Mouse (Mus musculus): Measurements from ENCODE around the gene Slc25a39.
"Not testable (repeated sequence)": the region's sequence is repeated elsewhere in the genome, so short reads cannot be mapped to it uniquely, and the experiment has no call there.

Slc25a39 gene

DNA sequence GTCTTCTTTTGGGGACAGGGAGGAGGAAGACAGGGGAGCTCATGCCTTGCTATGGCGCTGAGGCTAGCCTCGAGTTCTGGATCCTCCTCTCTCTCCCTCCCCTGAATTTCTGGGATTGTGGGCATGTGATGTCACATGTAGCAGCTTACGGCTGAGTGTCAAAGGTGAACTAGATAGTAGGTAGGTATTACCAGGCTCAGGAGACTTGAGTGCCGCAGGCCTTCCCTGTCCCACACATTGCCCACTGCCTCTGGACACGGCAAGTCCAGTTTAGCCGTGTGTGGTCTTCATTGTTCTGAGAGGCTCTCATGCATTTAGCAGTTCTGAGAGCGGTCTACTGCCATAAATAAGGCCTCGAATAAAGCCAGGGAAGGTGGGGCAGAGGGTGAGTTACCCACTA is 5.3 kb upstream of the Slc25a39 start:
- in situ Hi-C loops (cut with MboI, MseI): no loop called here

DNA sequence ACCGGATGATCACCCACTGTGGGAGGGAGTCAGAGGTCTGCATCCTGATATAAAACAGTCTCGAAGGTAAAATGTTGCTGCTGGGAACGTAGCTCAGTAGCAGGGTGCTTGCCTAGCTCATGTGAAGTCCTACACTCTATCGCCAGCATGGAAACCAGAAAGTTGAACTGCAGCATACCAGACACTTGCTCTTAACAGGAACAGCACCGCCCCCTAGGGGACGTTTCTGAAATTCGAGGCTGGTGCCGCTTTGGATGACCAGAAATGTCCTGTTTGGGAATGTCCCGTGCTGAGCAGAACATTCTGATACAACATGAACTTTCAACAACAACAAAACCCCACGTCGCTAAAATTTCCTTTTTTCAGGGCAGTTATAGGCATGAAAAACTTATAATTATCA is 4.0 kb upstream of the Slc25a39 start:
- in situ Hi-C loops (cut with MboI, MseI): no loop called here

- in situ Hi-C loops (cut with MboI, MseI): no loop called here
Measured at GRCm38 (mm10) chr11:102411061-102411460, 3.3 kb upstream of the Slc25a39 start.

DNA sequence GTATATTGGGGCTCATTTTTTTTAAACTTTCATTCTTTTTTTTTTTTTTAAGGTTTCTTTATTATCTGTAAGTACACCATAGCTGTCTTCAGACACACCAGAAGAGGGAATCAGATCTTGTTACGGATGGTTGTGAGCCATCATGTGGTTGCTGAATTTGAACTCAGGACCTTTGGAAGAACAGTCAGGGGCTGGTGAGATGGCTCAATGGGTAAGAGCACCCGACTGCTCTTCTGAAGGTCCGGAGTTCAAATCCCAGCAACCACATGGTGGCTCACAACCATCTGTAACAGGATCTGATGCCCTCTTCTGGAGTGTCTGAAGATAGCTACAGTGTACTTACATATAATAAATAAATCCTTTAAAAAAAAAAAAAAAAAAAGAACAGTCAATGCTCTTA is 2.6 kb upstream of the Slc25a39 start:
- in situ Hi-C loops (cut with MboI, MseI): not testable (repeated sequence)

DNA sequence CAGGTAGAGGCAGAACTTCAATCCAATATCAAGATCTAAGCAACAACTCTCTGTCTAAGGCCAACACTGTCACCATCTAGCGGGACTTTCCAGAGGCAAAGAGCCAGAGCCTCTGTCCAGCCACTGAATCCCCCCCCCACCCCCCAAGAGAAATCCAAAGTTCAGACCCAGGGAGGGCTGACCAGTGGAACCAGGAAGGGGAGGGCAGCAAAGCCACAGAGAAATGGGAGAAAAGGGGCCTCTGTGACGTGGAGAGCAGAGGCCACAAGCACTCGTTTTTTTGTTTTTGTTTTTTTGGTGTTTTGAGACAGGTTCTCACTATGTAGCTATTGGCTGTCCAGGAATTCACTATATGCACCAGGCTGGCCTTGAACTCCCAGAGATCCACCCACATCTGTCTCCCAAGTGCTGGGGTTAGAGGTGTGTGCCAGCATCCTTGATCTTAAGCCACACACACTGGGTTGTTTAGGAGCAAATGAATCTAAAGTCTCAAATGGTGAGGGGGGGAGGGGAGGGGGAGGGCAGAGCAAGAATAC is 2.1 kb upstream of the Slc25a39 start:
- in situ Hi-C loops (cut with MboI, MseI): loop anchor here (5.0 kb wide), 1 partner anchor 98 kb away; no protein-coding TSS in a partner anchor

GRCm38 (mm10) chr11:102408888-102409794 is 1.4 kb upstream of the Slc25a39 start:
- in situ Hi-C loops (cut with MboI, MseI): loop anchor here (5.0 kb wide), 1 partner anchor 97 kb away; no protein-coding TSS in a partner anchor

DNA sequence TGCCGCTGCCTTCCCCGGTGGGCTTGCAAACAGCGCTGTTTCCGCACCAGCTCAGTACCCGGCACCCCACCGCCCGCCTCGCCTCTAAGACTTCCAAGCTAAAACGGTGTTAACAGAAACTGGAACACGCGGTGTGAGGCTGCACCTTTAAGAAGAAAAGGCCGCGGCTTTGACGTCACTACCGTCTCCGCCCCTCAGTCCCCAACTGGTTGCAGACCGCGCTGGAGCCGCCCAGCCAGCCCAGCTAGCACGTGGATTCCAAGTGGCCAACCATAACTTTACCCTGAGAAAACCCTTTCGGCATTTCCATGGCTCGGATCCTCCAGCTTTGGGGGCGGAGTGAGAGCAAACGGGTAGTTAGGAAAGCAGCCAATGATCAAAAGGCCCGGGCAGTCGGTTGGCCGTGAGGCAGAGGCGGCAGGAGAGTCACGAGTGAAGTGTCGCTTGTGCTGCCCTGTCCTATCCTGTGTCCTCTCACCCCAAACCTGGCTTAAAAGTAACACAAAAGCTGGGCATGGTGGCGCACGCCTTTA is 664 bp upstream of the Slc25a39 start:
- in situ Hi-C loops (cut with MboI, MseI): loop anchor here (5.0 kb wide), 1 partner anchor 96 kb away; no protein-coding TSS in a partner anchor

- in situ Hi-C loops (cut with MboI, MseI): loop anchor here (5.0 kb wide), 1 partner anchor 95 kb away; no protein-coding TSS in a partner anchor
Measured at GRCm38 (mm10) chr11:102406900-102407833, 579 bp downstream of the Slc25a39 start.

- in situ Hi-C loops (cut with MboI, MseI): loop anchor here (5.0 kb wide), 1 partner anchor 94 kb away; no protein-coding TSS in a partner anchor
Measured at GRCm38 (mm10) chr11:102406401-102406800, 1.3 kb downstream of the Slc25a39 start.

- in situ Hi-C loops (cut with MboI, MseI): loop anchor here (5.0 kb wide), 1 partner anchor 93 kb away; no protein-coding TSS in a partner anchor
Measured at GRCm38 (mm10) chr11:102405544-102406285, 2.0 kb downstream of the Slc25a39 start.

- in situ Hi-C loops (cut with MboI, MseI): loop anchor here (5.0 kb wide), 1 partner anchor 92 kb away; no protein-coding TSS in a partner anchor
Measured at GRCm38 (mm10) chr11:102404161-102405010, 3.4 kb downstream of the Slc25a39 start.

GRCm38 (mm10) chr11:102403657-102404056 is 4.1 kb downstream of the Slc25a39 start:
- in situ Hi-C loops (cut with MboI, MseI): no loop called here

DNA sequence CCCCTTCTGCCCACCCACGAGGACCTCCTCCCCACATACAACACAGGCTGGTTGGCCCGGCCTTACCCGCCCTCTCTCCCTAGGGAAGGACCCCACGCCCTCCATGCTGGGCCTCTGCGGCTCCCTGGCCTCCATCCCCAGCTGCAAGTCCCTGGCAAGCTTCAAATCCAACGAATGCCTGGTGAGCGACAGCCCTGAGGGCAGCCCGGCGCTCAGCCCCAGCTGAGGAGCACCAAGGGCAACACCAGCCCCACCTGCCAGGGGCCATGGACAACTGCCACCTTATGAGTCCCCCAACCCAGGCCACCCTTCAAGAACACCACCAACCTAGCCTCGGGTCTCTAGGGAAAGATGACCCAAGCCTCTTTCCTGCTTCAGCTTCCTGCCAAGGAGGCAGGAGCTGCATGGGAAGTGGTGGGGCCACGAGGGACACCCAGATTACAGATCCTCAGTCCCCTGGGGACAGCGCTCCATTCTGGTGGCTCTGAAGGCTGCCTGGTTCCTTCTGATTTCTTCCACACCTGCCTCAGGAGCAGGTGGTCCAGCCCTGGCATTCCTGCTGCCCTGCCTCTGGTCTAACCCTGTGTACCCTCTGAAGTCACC is 5.7 kb downstream of the Slc25a39 start:
- in situ Hi-C loops (cut with MboI, MseI): no loop called here

- in situ Hi-C loops (cut with MboI, MseI): no loop called here
Measured at GRCm38 (mm10) chr11:102400513-102401084, 7.1 kb downstream of the Slc25a39 start.

DNA sequence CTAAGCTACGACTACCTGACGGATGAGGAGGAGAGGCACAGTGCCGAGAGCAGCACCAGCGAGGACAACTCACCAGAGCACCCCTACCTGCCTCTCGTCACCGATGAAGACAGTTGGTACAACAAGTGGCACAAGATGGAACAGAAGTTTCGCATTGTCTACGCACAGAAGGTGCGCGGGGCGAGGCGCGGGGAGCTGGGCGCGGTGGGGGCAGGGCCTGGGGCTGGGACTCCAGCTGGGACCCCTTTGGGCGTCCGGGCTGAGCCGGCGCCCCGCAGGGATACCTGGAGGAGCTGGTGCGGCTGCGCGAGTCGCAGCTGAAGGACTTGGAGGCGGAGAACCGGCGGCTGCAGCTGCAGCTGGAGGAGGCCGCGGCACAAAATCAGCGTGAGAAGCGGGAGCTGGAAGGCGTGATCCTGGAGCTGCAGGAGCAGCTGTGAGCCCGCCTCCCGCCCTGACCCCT is 8.1 kb downstream of the Slc25a39 start:
- in situ Hi-C loops (cut with MboI, MseI): no loop called here

DNA sequence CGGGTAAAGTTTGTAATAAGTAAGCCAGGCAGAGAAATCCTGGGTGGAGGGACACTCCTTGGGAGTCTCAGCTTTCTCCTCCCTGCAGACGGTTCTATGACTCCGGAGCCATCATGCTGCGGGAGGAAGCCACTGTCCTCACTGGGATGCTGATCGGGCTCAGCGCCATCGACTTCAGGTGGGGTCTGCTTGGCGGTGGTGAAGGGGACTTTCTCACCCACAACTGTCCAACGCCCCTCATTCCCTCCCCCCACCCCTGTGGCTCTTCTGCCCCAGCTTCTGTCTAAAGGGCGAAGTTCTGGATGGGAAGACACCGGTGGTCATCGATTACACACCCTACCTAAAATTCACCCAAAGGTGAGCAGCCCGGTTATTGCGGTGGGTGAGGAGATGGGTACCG is 8.6 kb downstream of the Slc25a39 start:
- in situ Hi-C loops (cut with MboI, MseI): no loop called here

GRCm38 (mm10) chr11:102398007-102398825 is 9.5 kb downstream of the Slc25a39 start:
- in situ Hi-C loops (cut with MboI, MseI): no loop called here

- in situ Hi-C loops (cut with MboI, MseI): no loop called here
Measured at GRCm38 (mm10) chr11:102396671-102397141, 11.0 kb downstream of the Slc25a39 start.
